Mouse (Mus musculus): Measurements from ENCODE around the gene Fzr1.

The Fzr1 gene

DNA sequence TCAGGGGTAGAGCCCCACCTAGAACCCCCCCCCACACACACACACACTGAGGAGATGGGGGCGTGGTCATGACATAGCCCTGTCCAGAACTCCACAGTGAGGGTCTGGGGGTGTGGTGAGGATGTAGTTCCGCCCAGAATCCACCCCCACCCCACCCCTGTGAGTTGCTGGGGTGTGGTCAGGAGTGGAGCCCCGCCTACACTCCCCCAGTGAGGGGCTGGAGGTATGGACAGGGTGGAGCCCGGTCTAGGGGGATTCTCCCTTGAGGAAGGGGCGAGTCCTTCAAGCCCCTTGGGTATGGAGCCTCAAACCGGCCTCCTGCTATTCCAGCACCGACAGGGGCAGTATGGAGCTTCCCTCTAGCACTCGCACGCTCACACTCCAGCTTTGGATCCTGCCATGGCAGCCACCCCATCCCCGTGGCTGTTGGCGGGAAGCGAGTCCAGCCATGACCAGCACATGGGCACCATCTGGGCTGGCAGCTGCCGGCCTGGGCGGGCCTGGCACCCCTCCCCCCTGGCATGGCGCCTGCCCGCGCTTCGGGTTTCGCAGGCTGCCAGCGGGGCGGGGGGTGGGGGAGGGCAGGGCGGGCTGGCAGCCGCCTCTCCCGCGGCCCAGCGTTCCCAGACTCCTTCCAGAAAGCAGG is 38.4 kb upstream of the Fzr1 start:
- no peak for DNase-seq (ENCODE audit: extremely low spot score, low read depth, low spot score)

DNA sequence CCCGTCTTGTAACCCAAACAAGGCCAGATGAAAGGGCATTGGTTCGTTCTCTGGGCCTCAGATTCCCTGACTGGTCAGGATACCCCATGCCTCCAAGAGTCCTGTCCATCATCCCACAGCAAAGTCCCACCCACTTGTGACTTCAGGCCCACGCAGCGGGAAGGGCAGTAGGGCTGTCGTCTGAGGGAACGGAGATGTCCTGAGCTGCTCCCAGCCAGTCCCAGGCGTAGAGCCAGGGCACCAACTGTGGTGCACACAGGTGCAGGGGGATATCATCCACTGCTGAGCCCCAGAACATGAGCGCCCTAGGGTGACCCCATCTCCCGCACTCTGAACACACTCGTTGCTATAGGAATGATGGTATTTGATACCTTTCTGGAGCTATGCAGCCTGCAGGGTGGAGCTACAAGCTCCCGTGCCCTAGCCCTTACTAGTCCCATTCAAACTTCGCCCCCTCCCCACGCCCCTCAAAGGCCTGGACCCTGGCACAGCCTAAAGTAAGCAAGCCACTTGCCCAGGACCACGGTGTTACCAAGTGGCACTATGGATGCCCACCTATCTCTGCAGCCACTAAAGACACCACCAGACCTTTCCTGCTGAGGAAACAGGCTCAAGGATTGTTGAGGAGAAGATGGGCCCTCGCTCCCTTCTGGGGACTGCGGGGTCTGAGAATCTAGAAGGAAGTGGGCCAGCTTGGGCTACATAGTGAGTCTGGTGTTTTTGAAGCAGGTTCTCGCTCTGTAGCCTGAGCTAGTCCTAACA is 37.4 kb upstream of the Fzr1 start:
- DNase-seq (ENCODE audit: extremely low spot score, low read depth, low spot score): no peak

- no peak for DNase-seq (ENCODE audit: extremely low spot score, low read depth, low spot score)
These were observed 36.8 kb upstream of the Fzr1 start for GRCm38 (mm10) chr10:81415146-81415545.

DNA sequence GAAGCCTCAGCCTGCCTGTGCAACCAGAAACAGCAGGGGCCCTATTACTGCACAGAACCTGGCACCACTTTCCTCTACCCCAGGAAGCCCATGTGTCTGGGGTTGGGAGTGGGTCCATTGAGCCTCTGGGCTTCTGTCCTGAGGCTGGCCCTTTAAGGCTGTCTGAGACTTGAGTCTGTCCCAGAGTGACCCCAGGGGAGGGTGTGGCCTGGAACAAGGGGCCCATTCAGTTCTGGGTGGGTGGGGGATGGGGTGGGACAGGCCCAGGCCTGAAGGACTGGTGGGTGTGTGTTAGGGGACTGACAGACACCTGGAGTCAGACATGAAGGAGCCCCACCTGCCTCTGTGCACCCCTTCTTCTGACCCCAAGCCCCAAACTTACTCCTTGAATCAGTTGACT is 36.4 kb upstream of the Fzr1 start:
- DNase-seq (ENCODE audit: extremely low spot score, low read depth, low spot score): no peak

GRCm38 (mm10) chr10:81413310-81414261 is 35.3 kb upstream of the Fzr1 start:
- no peak for DNase-seq (ENCODE audit: extremely low spot score, low read depth, low spot score)

- DNase-seq (ENCODE audit: extremely low spot score, low read depth, low spot score): no peak
These were observed 34.4 kb upstream of the Fzr1 start for GRCm38 (mm10) chr10:81412586-81413309.

- DNase-seq (ENCODE audit: extremely low spot score, low read depth, low spot score): no peak
These were observed 33.4 kb upstream of the Fzr1 start for GRCm38 (mm10) chr10:81411471-81412400.

GRCm38 (mm10) chr10:81410981-81411380 is 32.7 kb upstream of the Fzr1 start:
- DNase-seq (ENCODE audit: extremely low spot score, low read depth, low spot score): no peak

GRCm38 (mm10) chr10:81410350-81410749 is 32.0 kb upstream of the Fzr1 start:
- DNase-seq (ENCODE audit: extremely low spot score, low read depth, low spot score): no peak

GRCm38 (mm10) chr10:81409330-81409729 is 31.0 kb upstream of the Fzr1 start:
- no peak for DNase-seq (ENCODE audit: extremely low spot score, low read depth, low spot score)

DNA sequence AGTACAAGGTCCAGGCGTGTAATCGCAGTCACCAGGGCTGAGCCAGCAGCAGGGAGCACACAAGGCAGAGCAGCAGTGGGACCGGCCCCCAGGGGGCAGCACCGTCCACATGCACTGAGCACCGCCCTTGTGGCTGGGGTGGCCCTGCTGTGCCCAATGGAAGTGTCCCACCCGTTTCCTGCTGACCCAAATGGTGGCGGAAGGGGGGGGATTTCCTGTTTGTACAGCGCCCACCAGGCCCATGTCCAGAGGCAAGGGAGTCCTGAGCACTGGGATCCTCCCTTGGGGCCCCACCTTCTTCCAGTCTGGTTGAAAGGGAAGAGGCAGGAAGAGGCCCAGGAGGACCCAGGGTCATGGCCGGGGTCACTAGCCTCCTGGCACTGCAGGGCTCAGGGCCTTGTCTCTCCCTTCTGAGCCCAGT is 30.6 kb upstream of the Fzr1 start:
- DNase-seq (ENCODE audit: extremely low spot score, low read depth, low spot score): no peak

GRCm38 (mm10) chr10:81408424-81408729 is 30.1 kb upstream of the Fzr1 start:
- no peak for DNase-seq (ENCODE audit: extremely low spot score, low read depth, low spot score)

GRCm38 (mm10) chr10:81407539-81408423 is 29.5 kb upstream of the Fzr1 start:
- DNase-seq (ENCODE audit: extremely low spot score, low read depth, low spot score): no peak

DNA sequence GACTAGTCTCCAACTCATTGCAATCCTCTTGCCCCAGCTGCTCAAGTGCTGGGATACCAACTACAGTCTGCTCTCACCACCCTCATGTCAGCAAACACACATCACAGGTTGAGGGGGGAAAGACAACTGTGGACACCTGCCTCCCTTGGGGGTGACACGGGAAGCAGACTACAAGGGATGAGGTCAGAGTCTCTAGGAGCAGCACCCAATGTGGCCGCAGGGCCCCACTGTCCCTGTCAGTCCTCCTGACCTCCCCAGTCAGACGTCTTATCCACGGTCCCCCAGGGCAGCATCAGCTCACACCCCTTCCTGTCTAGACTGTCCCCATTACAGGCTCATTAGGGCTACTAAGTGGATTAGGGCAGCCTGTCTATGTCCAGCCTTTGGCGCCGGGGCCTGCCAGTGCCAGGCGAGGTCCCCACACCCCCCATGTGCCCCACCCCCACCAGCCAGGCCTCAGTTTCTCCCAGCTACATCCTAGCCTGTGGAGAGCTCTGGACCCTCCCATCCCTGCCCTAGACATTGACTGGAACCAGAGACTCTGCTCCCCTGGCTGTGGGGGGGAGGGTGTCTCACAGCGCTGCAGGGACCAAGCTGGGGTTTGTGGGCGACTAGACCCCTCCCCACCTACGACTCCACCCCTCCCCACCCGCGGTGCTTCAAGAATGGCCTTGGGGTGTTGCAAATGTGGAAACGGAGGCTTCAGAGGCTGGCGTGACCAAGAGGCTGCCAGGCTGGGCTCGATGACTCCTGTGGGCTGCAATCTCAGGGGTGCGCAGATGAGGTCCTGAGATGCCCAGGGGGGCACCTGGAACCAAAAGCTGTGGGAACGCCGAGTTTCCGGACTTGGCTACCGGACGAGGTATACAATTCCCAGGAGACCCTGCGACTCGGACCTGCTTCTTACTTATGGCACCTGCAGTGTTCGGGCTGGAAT is 28.5 kb upstream of the Fzr1 start:
- no peak for DNase-seq (ENCODE audit: extremely low spot score, low read depth, low spot score)

DNA sequence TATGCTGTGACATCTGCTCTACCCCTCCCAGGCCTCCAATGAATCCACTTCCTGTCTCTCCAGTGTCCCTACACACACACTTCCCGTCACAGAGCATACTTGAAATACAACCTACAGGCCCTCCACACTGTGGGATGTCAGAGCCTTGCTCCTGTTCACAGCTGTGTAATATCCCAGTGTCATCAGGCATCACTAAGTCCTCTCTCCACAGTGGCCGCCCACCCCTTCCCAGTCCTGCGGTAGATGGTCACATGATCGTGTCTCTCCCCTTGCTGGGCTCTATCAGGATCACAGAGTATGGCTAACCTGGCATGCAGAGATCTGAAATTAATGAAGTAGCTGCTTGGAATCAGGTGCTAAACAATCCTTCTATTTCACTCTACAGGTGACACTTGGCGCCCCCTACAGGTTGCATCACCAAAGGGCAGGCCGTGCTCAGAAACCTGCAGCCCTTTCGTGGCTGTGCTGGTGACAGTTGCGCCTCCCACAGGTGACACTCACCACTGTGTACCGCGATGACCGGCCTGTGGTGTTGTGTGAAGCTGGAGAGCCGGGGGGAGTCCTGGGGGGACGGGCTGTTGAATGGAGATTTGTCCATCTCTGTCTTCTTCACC is 27.4 kb upstream of the Fzr1 start:
- no peak for DNase-seq (ENCODE audit: extremely low spot score, low read depth, low spot score)

DNA sequence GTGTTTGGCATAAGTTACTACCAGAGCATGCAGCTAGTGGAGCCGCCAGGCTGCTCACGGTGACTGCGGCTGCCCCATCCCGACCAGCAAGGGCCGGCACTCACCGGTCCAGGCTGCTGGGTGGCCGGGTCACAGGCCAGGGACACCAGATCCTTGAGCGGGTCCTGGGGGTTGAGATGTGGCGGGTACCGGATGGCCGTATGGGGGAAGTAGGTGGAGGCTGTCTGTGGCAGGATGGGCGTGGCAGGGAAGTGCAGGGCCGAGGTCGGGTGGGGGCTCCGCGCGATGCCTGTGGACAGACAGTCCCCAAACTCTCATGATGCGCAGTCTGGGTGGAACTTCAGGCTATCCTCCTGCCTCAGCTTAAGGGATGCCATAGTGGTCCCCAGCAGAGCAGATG is 26.4 kb upstream of the Fzr1 start:
- DNase-seq (ENCODE audit: extremely low spot score, low read depth, low spot score): no peak

DNA sequence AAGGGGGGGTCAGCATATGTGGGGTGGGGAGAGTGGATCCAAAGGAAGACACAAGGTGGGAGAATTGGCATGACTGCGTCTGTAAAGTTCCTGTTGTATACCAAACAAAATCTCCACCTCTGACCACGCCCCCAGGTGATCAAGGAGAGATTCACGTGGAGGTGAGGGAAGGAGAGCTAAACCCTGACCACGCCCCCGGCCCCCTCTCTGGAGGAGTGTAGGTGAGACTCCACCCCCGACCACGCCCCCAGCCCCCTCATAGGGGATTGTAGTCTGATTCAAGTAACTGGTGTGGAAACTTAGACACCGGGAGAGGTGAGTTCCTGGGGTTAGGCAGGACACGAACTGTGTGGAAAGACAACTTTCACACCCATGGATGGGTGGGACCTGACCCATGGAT is 25.8 kb upstream of the Fzr1 start:
- DNase-seq (ENCODE audit: extremely low spot score, low read depth, low spot score): no peak

DNA sequence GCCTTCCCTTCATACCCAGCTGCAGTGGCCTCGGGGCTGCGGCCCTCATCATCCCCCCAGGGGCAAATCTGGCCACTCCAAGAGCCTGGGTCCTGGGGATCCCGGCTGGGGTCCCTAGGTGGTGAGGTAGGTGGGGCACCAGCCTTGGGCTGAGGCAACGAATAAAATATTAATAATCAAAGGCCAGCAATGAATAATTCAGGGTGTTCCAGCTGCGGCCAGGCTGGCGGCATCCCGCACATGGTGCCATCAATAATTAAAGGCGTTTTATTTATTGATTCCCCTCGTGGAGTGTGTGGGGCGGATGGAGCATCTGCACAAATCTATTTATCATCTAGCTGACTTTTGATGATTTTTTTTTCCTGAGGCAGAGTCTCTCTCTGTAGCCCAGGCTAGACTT is 25.2 kb upstream of the Fzr1 start:
- no peak for DNase-seq (ENCODE audit: extremely low spot score, low read depth, low spot score)

All from hindlimb bud, embryonic 11.5 days (tissue).